Mouse (Mus musculus) left cerebral cortex, postnatal 25 days (tissue): ENCODE data around the gene Gm47985. TPM values are rescaled to one million over a fixed set of nuclear protein-coding genes. Genes with fewer than 3 reads are reported as not detected.
"Not testable (repeated sequence)": the region's sequence is repeated elsewhere in the genome, so short reads cannot be mapped to it uniquely, and the experiment has no call there.

Source experiments
- DNase-seq, 2 experiments: peaks; one replicate each; pipeline ENCODE4 v3.0.0; 2022; ENCODE audit warnings: low spot score in 2 of 2, mixed read lengths in 1 of 2
- intact Hi-C: fragments of 180-260 bp; cut with DNase I; formaldehyde crosslinking; loops from one replicate; pipeline ENCODE4 v1.15.1; 2025
- total RNA-seq, 2 experiments: library from RNA; stranded (reverse); gene quantifications; 2 replicates each; pipeline ENCODE4 v1.2.3; 2021

The Gm47985 gene
- total RNA-seq, 2 experiments from 2014 or later: not detected

- intact Hi-C loops, DNase-seq: not testable (repeated sequence)
Observed at GRCm38 (mm10) chr1:151211666-151212065, 29.3 kb downstream of the Gm47985 start.

GRCm38 (mm10) chr1:151214862-151215261, 32.5 kb downstream of the Gm47985 start:
- intact Hi-C loops: no loop called here
- DNase-seq: no peak

GRCm38 (mm10) chr1:151215985-151216384, 33.6 kb downstream of the Gm47985 start:
- intact Hi-C loops: no loop called here
- no peak for DNase-seq

- intact Hi-C loops: no loop called here
- DNase-seq: no peak
Observed at GRCm38 (mm10) chr1:151216417-151216816, 34.1 kb downstream of the Gm47985 start.

- intact Hi-C loops: no loop called here
- no peak for DNase-seq
Observed at GRCm38 (mm10) chr1:151219045-151219444, 36.7 kb downstream of the Gm47985 start.

GRCm38 (mm10) chr1:151220098-151220497, 37.8 kb downstream of the Gm47985 start:
- DNase-seq: no peak
- intact Hi-C loops: no loop called here

GRCm38 (mm10) chr1:151222561-151223267, 40.4 kb downstream of the Gm47985 start:
- intact Hi-C loops: no loop called here
- no peak for DNase-seq

GRCm38 (mm10) chr1:151223377-151223776, 41.0 kb downstream of the Gm47985 start:
- intact Hi-C loops: no loop called here
- DNase-seq: no peak

GRCm38 (mm10) chr1:151224536-151224935, 42.2 kb downstream of the Gm47985 start:
- intact Hi-C loops: no loop called here
- DNase-seq: no peak

GRCm38 (mm10) chr1:151227506-151227905, 45.2 kb downstream of the Gm47985 start:
- intact Hi-C loops: no loop called here

GRCm38 (mm10) chr1:151228320-151228989, 46.1 kb downstream of the Gm47985 start:
- no peak for DNase-seq
- intact Hi-C loops: no loop called here

More at GRCm38 (mm10) chr1:151227506-151227905, 45.2 kb downstream of the Gm47985 start:
- DNase-seq: no peak

GRCm38 (mm10) chr1:151232346-151232745, 50.0 kb downstream of the Gm47985 start:
- intact Hi-C loops: no loop called here
- DNase-seq: no peak

- DNase-seq: no peak
Observed at GRCm38 (mm10) chr1:151233756-151234155, 51.4 kb downstream of the Gm47985 start.

More at GRCm38 (mm10) chr1:151233756-151234155, 51.4 kb downstream of the Gm47985 start:
- intact Hi-C loops: no loop called here

Other genes with a start within 250 kb of the Gm47985 start
- gene Hmcn1, start 189.1 kb upstream of the Gm47985 start, total RNA-seq: 1 to 10 TPM; 2.1 to 3.9 TPM
- not detected for gene Gm8947, start 9.8 kb downstream of the Gm47985 start, total RNA-seq
- not detected for gene Gm47995, start 15.9 kb downstream of the Gm47985 start, total RNA-seq
- not detected for gene 3110040M04Rik, start 21.6 kb downstream of the Gm47985 start, total RNA-seq
- gene Gm47996, start 27.6 kb downstream of the Gm47985 start, total RNA-seq: not detected
- 100 to 1,000 TPM; 129 to 162 TPM for gene Ivns1abp, start 161.9 kb downstream of the Gm47985 start, total RNA-seq
- 10 to 100 TPM; 12.5 to 13.2 TPM for gene Swt1, start 245.9 kb downstream of the Gm47985 start, total RNA-seq
- 10 to 100 TPM; 27.3 to 32.5 TPM for gene Trmt1l, start 246.0 kb downstream of the Gm47985 start, total RNA-seq